Mouse (Mus musculus) spleen, adult 2 months (tissue): ENCODE data around the gene Zhx3.

Experiments used
- CTCF ChIP-seq: fragments of 200-500 bp; IDR thresholded peaks from 2 replicates; pipeline ENCODE4 v1.5.1; 2011; ENCODE audit warnings: mild to moderate bottlenecking, inconsistent platforms; ENCODE audit not compliant: insufficient read depth, insufficient read length, insufficient replicate concordance; ENCODE audit errors: extremely low read depth
- POLR2A ChIP-seq: fragments of 200-500 bp; IDR thresholded peaks from 2 replicates; pipeline ENCODE4 v1.6.1; 2011; ENCODE audit warnings: low read depth, low read length, inconsistent platforms

GRCm38 (mm10) chr2:160796973-160797372, 75.8 kb downstream of the Zhx3 start:
- no peak for TF ChIP-seq CTCF
- no peak for TF ChIP-seq POLR2A
